Mouse (Mus musculus): ENCODE data around the gene Znrf2. TPM values are rescaled to one million over a fixed set of nuclear protein-coding genes. Genes with fewer than 3 reads are reported as not detected.

Znrf2 gene
- total RNA-seq, 2 experiments from 2014 or later, result 13.1 to 16.3 TPM

DNA sequence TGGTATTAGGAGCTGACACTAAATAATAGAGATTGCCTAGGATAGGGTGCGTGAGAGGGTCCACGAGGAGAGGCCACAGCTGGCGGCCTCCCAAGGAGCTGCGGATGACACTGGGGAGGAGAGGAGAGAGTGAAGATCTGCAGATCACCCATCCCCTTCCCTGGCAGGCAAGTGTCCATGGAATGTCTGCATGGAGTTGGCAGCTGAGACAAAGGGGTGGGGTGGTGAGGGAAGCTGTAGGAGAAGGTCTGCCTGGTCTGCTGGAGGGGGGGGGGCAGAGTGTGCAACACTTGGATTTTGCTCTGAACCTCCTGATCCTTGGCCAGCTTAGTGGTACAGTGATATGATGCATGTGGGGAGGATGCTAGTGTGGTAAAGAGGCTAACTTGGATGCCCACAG, 98.3 kb downstream of the Znrf2 start:
- DNase-seq (ENCODE audit: low spot score), result no peak

- DNase-seq (ENCODE audit: low spot score), result no peak
Observed at GRCm38 (mm10) chr6:54916163-54916562, 99.4 kb downstream of the Znrf2 start.

- DNase-seq (ENCODE audit: low spot score), result no peak
Observed at GRCm38 (mm10) chr6:54916941-54917340, 100.2 kb downstream of the Znrf2 start.

DNA sequence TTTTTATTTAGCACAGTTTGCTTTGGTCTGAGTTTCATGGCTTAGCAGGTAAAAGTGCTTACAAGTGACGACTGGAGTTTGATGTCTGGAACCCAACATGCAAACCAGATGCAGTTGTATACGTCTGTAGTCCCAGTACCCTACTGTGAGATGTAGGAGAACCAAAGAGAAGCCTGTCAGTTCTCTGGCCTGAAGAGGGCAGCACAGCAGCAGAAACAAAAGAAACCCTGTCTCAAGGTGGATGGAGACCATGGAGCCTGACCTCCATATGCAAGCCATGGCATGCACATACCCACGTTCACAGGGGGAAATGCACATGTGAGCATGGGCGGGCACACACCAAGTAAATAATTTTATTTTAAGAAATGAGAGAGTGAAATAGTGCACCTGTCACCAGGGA, 100.8 kb downstream of the Znrf2 start:
- peak; percentile 66 for DNase-seq (ENCODE audit: low spot score)

GRCm38 (mm10) chr6:54918521-54918920, 101.8 kb downstream of the Znrf2 start:
- no peak for DNase-seq (ENCODE audit: low spot score)

DNA sequence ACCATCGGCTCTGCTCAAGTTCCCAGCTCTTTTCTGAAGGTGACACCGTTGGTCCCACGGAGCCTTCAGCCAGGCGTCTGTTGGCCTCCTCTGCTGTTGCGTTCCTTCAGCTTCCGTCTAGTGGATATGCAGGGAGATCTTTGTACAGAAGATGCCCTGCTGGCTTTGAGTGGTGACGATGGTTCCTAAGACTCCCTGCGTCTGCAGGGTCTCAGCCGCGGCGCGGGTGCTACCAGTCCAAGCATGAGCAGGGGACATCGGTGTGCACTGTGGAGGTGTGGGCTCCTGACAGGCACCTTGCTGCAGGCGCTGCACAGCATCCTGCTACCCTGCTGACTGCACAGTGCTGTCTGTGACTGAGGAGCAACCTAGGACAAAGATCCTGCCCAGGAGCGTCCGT, 107.8 kb downstream of the Znrf2 start:
- no peak for DNase-seq (ENCODE audit: low spot score)

GRCm38 (mm10) chr6:54925736-54926440, 109.2 kb downstream of the Znrf2 start:
- no peak for DNase-seq (ENCODE audit: low spot score)

- no peak for DNase-seq (ENCODE audit: low spot score)
Observed at GRCm38 (mm10) chr6:54926899-54927298, 110.2 kb downstream of the Znrf2 start.

GRCm38 (mm10) chr6:54927946-54928345, 111.2 kb downstream of the Znrf2 start:
- DNase-seq (ENCODE audit: low spot score), result no peak

GRCm38 (mm10) chr6:54931641-54932040, 114.9 kb downstream of the Znrf2 start:
- DNase-seq (ENCODE audit: low spot score), result no peak

DNA sequence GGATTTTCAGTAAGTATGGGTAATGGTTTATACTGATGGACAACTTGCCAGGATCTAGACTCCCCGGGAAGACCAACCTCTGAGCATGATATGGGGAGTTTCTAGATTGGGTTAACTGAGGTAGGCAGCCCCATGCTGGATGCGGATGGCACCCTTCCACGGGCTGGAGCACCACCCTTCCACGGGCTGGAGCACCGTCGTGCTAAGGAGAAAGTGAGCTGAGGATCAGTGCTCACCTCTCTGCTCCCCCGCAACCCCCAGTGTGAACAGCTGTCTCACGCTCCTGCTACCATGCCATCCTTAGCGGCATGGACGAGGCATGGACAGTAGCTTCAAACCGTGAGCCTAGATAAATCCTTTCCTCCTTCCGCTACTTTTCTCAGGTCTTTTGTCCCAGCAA, 115.8 kb downstream of the Znrf2 start:
- DNase-seq (ENCODE audit: low spot score), result no peak

GRCm38 (mm10) chr6:54933216-54933615, 116.5 kb downstream of the Znrf2 start:
- DNase-seq (ENCODE audit: low spot score), result no peak

DNA sequence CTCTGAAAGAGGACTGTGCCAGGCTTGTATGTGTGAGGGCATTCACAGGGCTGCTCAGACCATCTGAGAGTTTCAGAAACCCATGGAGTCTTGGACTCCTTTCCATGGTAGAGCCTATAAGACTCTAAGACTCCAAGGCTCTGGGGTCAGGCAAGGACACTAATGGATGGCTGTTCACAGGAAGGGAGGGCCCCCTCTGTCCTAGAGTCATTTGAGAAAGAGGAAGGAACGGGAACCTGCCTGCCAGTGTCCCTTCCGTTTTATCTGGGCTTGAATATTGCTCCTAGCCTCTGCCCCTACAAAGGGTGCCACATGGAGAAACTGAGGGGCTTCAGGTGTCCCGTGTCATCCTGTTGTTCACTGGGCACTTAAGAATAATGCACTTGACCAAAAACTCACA, 117.2 kb downstream of the Znrf2 start:
- DNase-seq (ENCODE audit: low spot score), result no peak

- DNase-seq (ENCODE audit: low spot score), result no peak
Observed at GRCm38 (mm10) chr6:54934313-54934712, 117.6 kb downstream of the Znrf2 start.

DNA sequence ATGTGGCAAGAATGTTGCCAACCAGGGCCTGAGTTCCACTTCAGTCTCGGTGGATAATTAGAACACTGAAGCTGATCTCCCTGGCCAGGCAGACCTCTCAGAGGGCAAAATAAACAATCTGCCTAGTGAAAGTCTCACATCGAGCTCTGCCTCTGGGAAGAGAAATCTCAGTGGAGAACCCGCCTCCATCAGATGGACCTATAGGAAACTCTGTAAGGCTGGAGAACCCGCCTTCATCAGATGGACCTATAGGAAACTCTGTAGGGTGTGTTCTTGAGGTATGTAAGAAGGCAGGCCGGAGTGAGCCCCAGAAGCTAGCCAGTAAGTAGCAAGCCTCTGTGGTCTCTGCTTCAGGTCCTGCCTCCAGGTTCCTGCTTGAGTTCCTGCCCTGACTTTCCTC, 118.2 kb downstream of the Znrf2 start:
- no peak for DNase-seq (ENCODE audit: low spot score)

DNA sequence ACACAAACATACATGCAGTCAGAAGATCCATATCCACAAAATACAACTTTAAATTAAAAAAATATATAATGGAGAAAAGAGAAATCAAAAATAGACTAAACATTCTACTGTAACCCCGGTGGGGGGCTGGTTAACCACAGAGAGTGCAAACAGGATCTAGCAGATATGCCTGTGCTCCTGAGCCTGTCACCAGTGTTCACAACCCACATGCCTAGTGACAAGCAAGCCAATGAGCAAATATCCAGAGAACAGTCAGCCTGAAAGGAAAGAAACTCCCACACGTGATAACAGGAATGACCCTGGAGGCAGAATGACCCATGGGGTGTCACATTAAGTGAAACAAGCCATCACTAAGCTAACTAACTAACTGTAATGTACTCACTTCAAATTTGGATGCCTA, 119.8 kb downstream of the Znrf2 start:
- no peak for DNase-seq (ENCODE audit: low spot score)

DNA sequence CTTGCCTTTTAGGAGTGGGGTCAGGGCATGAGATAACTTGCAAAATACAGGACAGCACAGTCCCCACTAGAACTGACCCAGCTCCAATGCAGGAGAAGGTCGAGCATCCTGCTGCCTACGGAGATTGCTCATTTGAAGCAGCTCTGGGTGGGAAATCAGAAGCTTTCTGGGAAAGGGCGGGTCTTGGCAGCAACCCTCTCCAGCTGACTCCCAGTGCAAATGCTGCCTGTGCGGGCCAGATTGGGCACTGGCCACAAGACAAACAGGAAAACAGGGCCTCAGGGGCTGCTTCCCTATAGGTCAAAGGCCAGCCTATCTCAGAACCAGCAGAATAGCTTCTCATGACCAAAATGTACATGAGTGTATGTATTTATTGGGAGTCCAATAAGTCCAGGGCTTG, 122.9 kb downstream of the Znrf2 start:
- DNase-seq (ENCODE audit: low spot score), result peak; percentile 62

GRCm38 (mm10) chr6:54940126-54940525, 123.4 kb downstream of the Znrf2 start:
- DNase-seq (ENCODE audit: low spot score), result no peak

DNA sequence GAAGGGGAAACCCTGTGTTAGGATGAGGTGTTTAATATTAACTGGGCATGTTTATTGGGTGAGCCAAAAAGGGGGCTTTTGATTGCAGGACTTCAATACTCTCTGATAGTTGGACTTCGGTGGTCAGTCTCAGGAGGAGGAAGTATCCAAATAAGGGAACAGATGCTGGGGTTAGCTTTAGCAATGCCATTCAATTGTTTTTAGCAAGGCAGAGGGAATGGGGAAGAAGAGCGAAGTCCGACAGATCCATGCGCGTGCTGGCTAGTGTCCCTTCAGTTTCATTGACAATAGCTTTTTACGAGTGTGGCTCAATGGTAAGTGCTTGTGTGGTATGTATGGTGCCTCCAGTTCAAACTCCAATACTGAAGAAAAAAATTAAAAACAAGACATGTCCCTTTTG, 124.4 kb downstream of the Znrf2 start:
- DNase-seq (ENCODE audit: low spot score), result no peak

Other genes with a start within 250 kb of the Znrf2 start
- gene Plekha8, start 221.8 kb upstream of the Znrf2 start, total RNA-seq (2021), result 1 to 10 TPM; 3.2 to 3.3 TPM
- 1 to 10 TPM; 5.1 to 5.5 TPM for gene Fkbp14, start 219.6 kb upstream of the Znrf2 start, total RNA-seq (2021)
- gene Mturn, start 135.3 kb upstream of the Znrf2 start, total RNA-seq (2021), result 1 to 10 TPM; 5.3 to 8.7 TPM
- 1 to 10 TPM; 7.1 to 8.1 TPM for gene Nod1, start 155.7 kb downstream of the Znrf2 start, total RNA-seq (2021)
- 1 to 10 TPM; 6.6 to 8.3 TPM for gene Ggct, start 176.0 kb downstream of the Znrf2 start, total RNA-seq (2021)
- gene Gars, start 221.1 kb downstream of the Znrf2 start, total RNA-seq (2021), result 10 to 100 TPM; 59.2 to 59.4 TPM

All from gastrocnemius, adult 18-20 months (tissue).